Mouse (Mus musculus) embryonic facial prominence, embryonic 12.5 days (tissue): ENCODE data around the gene Hist1h4h. TPM values are rescaled to one million over a fixed set of nuclear protein-coding genes. Genes with fewer than 3 reads are reported as not detected.
"Not testable (repeated sequence)": the region's sequence is repeated elsewhere in the genome, so short reads cannot be mapped to it uniquely, and the experiment has no call there.

ENCODE experiments used
- ATAC-seq: fragments of 200-750 bp; cut with Nextera tagmentation; 2 replicates; pipeline ENCODE4 v1.8.0; 2017; ENCODE audit not compliant: insufficient number of reproducible peaks, insufficient read depth, low FRiP score, low TSS enrichment
- H3K27ac ChIP-seq: fragments of 300-500 bp; sonication (generic); 2 replicates; pipeline ENCODE4 v1.5.1; 2016; ENCODE audit warnings: mild to moderate bottlenecking
- H3K27me3 ChIP-seq: fragments of 300-500 bp; sonication (generic); 2 replicates; pipeline ENCODE4 v1.6.1; 2016; ENCODE audit warnings: mild to moderate bottlenecking, moderate library complexity
- H3K36me3 ChIP-seq: fragments of 300-500 bp; sonication (generic); 2 replicates; pipeline ENCODE4 v1.6.1; 2016; ENCODE audit warnings: mild to moderate bottlenecking
- H3K4me1 ChIP-seq: fragments of 300-500 bp; sonication (generic); 2 replicates; pipeline ENCODE4 v1.6.1; 2016
- H3K4me2 ChIP-seq: fragments of 300-500 bp; sonication (generic); replicated peaks from 2 replicates; pipeline ENCODE4 v1.6.1; 2016; ENCODE audit warnings: mild to moderate bottlenecking, moderate library complexity
- H3K4me3 ChIP-seq: fragments of 300-500 bp; sonication (generic); 2 replicates; pipeline ENCODE4 v1.5.1; 2016; ENCODE audit warnings: mild to moderate bottlenecking
- H3K9ac ChIP-seq: fragments of 300-500 bp; sonication (generic); 2 replicates; pipeline ENCODE4 v1.6.1; 2016; ENCODE audit warnings: mild to moderate bottlenecking, moderate library complexity
- H3K9me3 ChIP-seq: fragments of 300-500 bp; sonication (generic); 2 replicates; pipeline ENCODE4 v1.6.1; 2016; ENCODE audit warnings: mild to moderate bottlenecking, moderate library complexity
- WGBS: fragments of 180-500 bp; shearing (Covaris S2); methylation state at CpG from one replicate; pipeline ENCODE4 v1.1.7; 2016; 5-methylcytosine and 5-hydroxymethylcytosine counted together
- polyA plus RNA-seq: library from polyadenylated mRNA; unstranded; fragments of >200 nt; fragmentation: Nextera tagmentation; extraction: Ambion mirVana; gene quantifications from 2 replicates; pipeline ENCODE4 v1.2.1, GENCODE M21; 2016

The Hist1h4h gene
- polyA plus RNA-seq, 1 experiment from 2014 or later = 6.2 TPM

DNA sequence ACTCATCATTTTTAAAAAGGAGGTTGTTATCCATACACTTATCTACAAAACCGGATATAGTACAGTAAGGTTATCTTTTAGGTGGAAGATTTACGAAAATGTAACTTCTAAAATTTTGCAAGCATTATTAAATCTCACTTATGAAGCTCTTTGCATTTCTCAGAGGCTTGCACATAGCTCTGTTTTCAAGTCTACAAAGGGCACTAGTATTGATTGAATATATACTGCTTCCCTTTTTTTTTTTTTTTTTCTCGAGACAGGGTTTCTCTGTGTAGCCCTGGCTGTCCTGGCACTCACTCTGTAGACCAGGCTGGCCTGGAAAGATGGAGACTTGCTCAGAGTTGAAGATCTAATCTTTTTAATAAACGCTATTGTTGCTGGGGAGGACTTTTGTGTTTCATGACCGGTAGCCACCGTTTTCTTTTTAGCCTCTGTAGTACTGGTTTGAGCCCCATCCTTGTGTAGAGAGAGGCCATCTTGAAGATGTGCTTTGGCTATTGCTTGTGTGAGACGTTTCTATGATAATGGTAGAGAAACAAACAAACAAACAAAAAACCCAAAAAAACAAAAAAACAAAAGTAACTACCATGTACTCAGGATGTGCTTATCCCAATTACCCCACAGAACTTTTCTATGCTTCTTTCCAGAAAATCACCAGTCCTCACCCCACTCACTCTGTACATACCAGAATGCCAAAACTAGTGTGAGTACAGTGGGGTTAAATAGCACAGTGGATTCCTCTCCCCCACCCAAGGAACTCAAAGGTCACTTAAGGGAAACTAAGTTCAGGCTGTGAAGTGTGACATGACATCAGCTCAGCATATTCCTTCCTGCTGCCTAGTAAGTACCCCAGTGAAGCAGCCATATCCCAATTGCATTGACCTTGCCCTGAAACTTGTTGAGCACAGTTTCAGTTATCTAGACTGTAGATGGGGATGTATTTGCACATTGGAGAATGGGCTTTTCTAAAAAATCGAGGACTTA is 21.4 kb downstream of the Hist1h4h start:
- H3K9ac ChIP-seq = peak overlapping the region; percentile 55; the same call in 1 of the 2 replicates
- H3K36me3 ChIP-seq = no peaks in the 10 kb centered on the region
- 0 out of 2 replicates have a peak, but pooled peaks cover 10% of the 10 kb centered on the region for H3K4me1 ChIP-seq
- no peak for ATAC-seq
- 51% methylated on average over 8 of the region's 8 CpGs for WGBS
- H3K9me3 ChIP-seq = no peaks in the 10 kb centered on the region
- H3K27ac ChIP-seq = peak overlapping the region; percentile 96
- no peaks in the 10 kb centered on the region for H3K27me3 ChIP-seq
- peak overlapping the region; percentile 43 for H3K4me3 ChIP-seq
- H3K4me2 ChIP-seq = peak overlapping the region; percentile 50

DNA sequence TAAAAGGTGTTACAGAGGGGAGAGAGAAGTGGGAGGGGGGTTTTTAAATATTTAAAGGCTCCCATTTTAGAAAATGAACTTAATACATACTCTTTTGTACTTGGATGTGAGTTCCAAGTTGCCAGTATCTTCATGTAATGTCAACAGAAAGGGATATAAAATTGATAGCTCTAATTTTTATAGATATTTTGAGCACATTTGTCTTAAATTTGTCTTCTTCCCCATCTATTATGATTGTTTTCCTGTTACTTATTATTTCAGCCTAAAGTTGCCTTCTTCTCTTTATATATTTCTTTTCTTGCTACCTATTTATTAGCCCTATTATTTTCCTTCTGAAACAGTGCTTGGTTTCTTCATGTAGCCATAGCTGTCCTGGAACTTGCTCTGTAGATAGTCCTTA is 22.1 kb downstream of the Hist1h4h start, which contains the start of gene Hist1h1d:
Hist1h1d (plus strand) TSS at position 301 of the 400 bp plus-strand sequence.
- 0 out of 2 replicates have a peak, but pooled peaks cover 10% of the 10 kb centered on the region for H3K4me1 ChIP-seq
- no peak within 1 kb of the TSS for H3K9ac ChIP-seq
- no peak for ATAC-seq
- H3K9me3 ChIP-seq = no peaks in the 10 kb centered on the region
- H3K4me3 ChIP-seq = no peak within 1 kb of the TSS
- no peaks in the 10 kb centered on the region for H3K36me3 ChIP-seq
- peak within 1 kb of the TSS; percentile 99 for H3K27ac ChIP-seq
- H3K27me3 ChIP-seq = no peaks in the 10 kb centered on the region
- H3K4me2 ChIP-seq = peak within 1 kb of the TSS; percentile 82

DNA sequence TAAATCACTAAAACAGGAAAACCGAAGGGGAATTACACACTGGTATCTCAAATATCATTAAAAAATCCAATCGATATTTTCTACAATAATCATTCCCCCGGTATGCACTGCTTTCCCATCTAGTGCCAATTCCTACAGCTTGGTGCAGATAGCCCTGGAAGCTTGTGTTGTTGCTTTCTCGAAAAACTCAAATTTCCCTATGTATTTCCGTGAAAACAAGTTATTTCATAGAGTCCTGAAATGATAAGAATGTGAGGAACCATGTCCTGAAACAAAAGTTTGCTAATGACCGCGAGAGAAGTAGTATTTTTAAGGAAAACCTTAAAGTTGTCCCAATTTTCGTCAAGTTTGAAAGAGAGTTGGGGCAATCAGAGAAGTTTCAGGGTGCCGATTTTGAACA is 23.5 kb downstream of the Hist1h4h start:
- H3K9me3 ChIP-seq = no peaks in the 10 kb centered on the region
- no peak for ATAC-seq
- H3K4me1 ChIP-seq = 0 out of 2 replicates have a peak, but pooled peaks cover 10% of the 10 kb centered on the region
- 22% methylated on average over 9 of the region's 9 CpGs for WGBS
- H3K4me2 ChIP-seq = peak overlapping the region; percentile 82
- peak overlapping the region; percentile 66 for H3K4me3 ChIP-seq
- no peaks in the 10 kb centered on the region for H3K27me3 ChIP-seq
- H3K36me3 ChIP-seq = no peaks in the 10 kb centered on the region
- peak overlapping the region; percentile 99 for H3K27ac ChIP-seq
- H3K9ac ChIP-seq = peak overlapping the region; percentile 75

DNA sequence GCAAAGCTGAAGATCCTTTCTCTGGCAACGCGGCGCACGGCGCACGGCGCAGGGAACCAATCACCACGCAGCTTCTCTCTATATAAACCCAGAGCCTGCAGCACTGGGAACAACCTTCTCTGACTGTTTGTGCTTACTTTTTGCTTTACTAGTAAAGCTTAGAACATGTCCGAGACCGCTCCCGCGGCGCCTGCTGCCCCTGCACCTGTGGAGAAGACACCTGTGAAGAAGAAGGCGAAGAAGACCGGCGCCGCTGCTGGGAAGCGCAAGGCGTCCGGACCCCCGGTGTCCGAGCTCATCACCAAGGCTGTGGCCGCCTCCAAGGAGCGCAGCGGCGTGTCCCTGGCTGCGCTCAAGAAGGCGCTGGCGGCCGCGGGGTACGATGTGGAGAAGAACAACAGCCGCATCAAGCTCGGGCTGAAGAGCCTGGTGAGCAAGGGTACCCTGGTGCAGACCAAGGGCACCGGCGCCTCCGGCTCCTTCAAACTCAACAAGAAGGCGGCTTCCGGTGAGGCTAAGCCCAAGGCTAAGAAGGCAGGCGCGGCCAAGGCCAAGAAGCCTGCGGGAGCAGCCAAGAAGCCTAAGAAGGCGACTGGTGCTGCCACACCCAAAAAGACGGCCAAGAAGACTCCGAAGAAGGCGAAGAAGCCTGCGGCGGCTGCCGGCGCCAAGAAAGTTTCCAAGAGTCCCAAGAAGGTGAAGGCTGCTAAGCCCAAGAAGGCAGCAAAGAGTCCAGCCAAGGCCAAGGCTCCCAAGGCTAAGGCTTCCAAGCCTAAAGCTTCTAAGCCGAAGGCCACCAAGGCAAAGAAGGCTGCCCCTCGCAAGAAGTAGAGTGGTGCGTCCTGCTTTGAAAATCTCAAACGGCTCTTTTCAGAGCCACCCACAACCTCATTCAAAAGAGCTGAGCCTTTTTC is 24.3 kb downstream of the Hist1h4h start:
- Histone ChIP-seq H3K9me3 (no peaks in the 10 kb centered on the region), H3K27ac (peak overlapping the region; percentile 99), H3K9ac (peak overlapping the region; percentile 75), H3K4me2 (peak overlapping the region; percentile 82), H3K27me3 (no peaks in the 10 kb centered on the region), H3K4me1 (0 out of 2 replicates have a peak, but pooled peaks cover 10% of the 10 kb centered on the region), H3K36me3 (no peaks in the 10 kb centered on the region), H3K4me3 (peak overlapping the region; percentile 66)
- ATAC-seq = peak; percentile 94
- WGBS = under 1% methylated on average over 54 of the region's 54 CpGs

DNA sequence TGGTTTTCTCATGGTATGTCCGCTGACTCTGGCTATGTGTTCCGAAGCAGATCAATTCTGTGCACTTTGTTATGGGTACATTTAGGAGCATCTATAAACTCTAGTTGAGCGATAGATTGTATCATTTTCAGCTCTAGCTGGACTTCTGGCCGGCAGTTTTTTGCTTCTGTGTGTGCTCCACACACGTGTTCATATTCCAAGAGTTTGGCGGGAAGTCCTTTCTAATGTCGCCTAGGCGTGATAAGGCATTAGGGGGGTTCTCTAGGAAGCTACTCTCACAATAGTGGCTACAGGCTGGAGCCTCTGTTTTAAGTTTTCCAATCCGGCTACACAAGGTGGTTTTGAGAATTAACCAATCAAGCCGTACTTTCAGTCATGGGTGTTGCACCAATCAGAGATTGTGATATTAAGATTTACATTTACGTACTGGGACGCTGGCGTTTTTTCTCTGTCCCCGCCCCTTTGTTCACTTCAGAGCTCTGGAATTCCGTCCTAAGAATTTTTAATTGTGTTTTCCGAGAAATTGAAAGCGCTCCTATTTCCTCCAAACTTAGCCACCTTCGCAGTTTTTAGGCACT is 25.1 kb downstream of the Hist1h4h start:
- peak overlapping the region; percentile 66 for H3K4me3 ChIP-seq
- ATAC-seq = peak; percentile 45
- under 1% methylated on average over 18 of the region's 18 CpGs for WGBS

DNA sequence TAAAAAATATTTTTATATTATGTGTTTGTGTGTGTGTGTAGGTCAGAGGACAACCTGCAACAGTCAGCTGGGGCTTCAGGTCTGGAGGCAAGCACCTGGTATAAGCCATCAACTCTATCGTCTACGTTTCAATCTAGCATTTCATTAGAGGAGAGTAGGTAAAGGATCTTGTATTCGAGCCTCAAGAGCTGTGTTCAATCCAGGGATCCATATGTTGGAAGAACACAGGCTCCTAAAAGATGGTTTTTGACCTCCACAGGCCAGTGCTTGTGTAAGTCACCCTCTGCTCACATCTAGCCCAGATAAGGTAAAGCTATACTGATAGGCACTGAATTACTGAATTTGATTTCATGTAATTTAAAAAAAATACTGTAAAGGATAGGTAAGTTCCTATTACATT is 26.1 kb downstream of the Hist1h4h start:
- no peaks in the 10 kb centered on the region for H3K36me3 ChIP-seq
- H3K4me2 ChIP-seq = peak overlapping the region; percentile 82
- 0 out of 2 replicates have a peak, but pooled peaks cover 6% of the 10 kb centered on the region for H3K4me1 ChIP-seq
- 65% methylated on average over 3 of the region's 3 CpGs for WGBS
- no peak overlapping the region for H3K4me3 ChIP-seq
- H3K27me3 ChIP-seq = no peaks in the 10 kb centered on the region
- peak overlapping the region; percentile 99 for H3K27ac ChIP-seq
- H3K9me3 ChIP-seq = no peaks in the 10 kb centered on the region
- H3K9ac ChIP-seq = no peak overlapping the region
- ATAC-seq = no peak

More for the DNA sequence above, 25.1 kb downstream of the Hist1h4h start:
- no peaks in the 10 kb centered on the region for H3K36me3 ChIP-seq
- H3K4me2 ChIP-seq = peak overlapping the region; percentile 82
- H3K27ac ChIP-seq = peak overlapping the region; percentile 99
- no peaks in the 10 kb centered on the region for H3K27me3 ChIP-seq
- peak overlapping the region; percentile 75 for H3K9ac ChIP-seq
- 0 out of 2 replicates have a peak, but pooled peaks cover 6% of the 10 kb centered on the region for H3K4me1 ChIP-seq
- H3K9me3 ChIP-seq = no peaks in the 10 kb centered on the region

DNA sequence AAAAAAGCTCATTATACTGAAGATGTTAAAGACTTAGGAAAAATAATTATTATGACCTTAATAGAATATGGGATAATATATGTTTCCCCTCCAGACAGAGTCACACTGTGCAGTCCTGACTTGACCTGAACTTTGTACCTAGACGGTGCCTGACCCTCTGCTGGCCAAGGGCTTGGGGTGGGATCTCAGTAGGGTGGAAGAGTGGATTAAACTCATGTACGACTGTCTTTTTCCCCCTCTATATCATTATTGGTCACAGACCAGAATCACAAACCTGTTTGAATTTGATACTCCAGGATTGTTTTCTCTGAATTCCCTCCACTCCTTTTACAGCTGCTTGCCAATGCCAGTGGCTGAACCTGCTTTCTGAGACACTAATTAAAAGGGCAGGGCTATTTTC is 29.8 kb downstream of the Hist1h4h start:
- H3K36me3 ChIP-seq, H3K27me3 ChIP-seq, H3K4me1 ChIP-seq, H3K4me3 ChIP-seq, H3K9ac ChIP-seq, ATAC-seq, H3K9me3 ChIP-seq: not testable (repeated sequence)
- peak overlapping the region; percentile 27; the same call in 1 of the 2 replicates for H3K4me2 ChIP-seq
- 9% methylated on average over 2 of the region's 2 CpGs for WGBS
- 0 out of 2 replicates have a peak overlapping the region, but pooled peaks have one; percentile 57 for H3K27ac ChIP-seq

DNA sequence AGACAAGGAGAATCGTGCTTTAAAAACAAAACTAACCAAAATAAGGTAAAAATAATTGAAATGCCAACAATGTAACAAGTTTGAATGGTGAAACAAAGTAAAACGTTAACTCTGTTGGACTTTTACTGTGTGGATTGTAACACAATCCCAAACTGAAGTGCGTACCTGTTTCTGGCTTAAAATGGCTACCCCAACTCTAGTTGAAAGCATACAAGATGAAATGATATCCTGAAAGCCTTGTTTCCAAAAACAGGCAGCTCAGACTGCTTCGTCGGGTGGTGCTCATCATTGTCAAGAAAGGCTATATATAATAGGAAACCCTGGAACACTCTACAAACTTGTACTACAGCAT is 30.7 kb downstream of the Hist1h4h start:
- Histone ChIP-seq H3K27ac (peak overlapping the region; percentile 98), H3K4me2 (peak overlapping the region; percentile 74), H3K4me3 (peak overlapping the region; percentile 40), H3K9ac (peak overlapping the region; percentile 36; the same call in 1 of the 2 replicates)
- not testable (repeated sequence) for H3K9me3 ChIP-seq, ATAC-seq, H3K36me3 ChIP-seq, H3K4me1 ChIP-seq, H3K27me3 ChIP-seq
- 3% methylated on average over 2 of the region's 5 CpGs for WGBS

DNA sequence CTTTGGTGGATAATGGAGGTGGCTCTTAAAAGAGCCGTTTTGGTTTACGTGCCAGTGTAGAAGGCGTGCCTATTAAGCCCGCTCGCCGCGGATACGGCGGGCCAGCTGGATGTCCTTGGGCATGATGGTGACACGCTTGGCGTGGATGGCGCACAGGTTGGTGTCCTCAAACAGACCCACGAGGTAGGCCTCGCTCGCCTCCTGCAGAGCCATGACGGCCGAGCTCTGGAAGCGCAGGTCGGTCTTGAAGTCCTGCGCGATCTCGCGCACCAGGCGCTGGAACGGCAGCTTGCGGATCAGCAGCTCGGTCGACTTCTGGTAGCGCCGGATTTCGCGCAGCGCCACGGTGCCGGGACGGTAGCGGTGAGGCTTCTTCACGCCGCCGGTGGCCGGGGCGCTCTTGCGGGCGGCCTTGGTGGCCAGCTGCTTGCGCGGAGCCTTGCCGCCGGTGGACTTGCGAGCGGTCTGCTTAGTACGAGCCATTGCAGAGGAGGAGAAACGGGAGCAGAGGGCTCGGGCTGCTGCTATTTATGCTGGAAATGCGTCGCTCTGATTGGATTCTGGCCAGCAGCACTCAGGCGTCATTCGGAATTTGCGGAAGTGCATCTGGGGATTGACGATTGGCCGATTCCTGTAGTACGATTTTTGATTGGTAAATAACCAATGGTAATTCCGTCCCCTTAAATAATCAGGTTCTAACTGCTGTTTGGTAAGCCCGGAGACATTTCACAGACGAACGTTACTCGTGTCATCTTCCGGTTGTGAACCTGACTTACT is 31.2 kb downstream of the Hist1h4h start, which contains the start of gene Hist1h3e:
Hist1h3e (minus strand) TSS at position 487 of the 777 bp plus-strand sequence.
- not testable (repeated sequence) for H3K4me1 ChIP-seq, H3K9me3 ChIP-seq, H3K27me3 ChIP-seq, H3K36me3 ChIP-seq
- ATAC-seq = peak; percentile 97
- peak within 1 kb of the TSS; percentile 40 for H3K4me3 ChIP-seq
- peak within 1 kb of the TSS; percentile 98 for H3K27ac ChIP-seq
- WGBS = under 1% methylated on average over 62 of the region's 67 CpGs
- H3K9ac ChIP-seq = peak within 1 kb of the TSS; percentile 48
- peak within 1 kb of the TSS; percentile 74 for H3K4me2 ChIP-seq

DNA sequence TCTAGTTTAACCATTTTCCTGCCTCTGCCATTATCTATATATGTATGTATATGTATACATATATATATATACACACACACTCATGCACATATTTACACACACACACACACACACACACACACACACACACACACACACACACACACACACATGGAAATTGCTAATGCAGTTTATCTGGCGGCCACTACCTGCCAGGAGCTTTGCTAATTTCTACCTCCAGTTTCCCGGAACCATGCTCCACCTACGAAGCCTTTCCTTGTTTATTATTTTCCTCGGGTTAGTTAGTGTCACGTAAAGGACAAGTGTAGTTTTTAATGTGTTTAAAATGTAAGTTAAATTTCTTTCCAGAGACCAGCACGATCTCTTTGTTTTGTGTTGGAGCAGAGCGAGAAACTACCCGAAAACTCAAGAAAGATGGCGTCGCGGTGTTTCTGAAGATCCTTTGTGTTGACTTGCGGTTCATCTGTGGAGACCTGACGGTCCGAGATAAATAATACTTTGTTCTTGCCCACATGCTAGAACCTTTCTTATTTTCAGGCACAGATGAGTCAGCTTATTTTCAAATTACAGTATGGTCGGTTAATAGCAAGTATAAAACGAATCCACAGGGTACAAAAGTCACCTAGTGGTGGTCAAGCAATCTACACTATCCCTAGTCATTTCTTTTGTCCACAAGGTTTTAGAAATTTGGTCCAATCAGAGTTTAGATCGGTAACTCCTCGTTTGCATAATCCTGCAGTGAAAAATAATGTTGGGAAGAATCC is 32.0 kb downstream of the Hist1h4h start:
- WGBS = 2% methylated on average over 18 of the region's 18 CpGs
- ATAC-seq = peak; percentile 50

More for the DNA sequence above, 32.0 kb downstream of the Hist1h4h start:
- Histone ChIP-seq H3K4me2 (peak overlapping the region; percentile 74), H3K4me1 (no peaks in the 10 kb centered on the region), H3K27me3 (no peaks in the 10 kb centered on the region), H3K4me3 (peak overlapping the region; percentile 40), H3K27ac (peak overlapping the region; percentile 98), H3K9me3 (no peaks in the 10 kb centered on the region), H3K9ac (peak overlapping the region; percentile 48), H3K36me3 (no peaks in the 10 kb centered on the region)
